Mouse (Mus musculus): ENCODE results near the gene Nlrp10. TPM values are rescaled to one million over a fixed set of nuclear protein-coding genes. Genes with fewer than 3 reads are reported as not detected.

Gene Nlrp10
- polyA plus RNA-seq, 1 experiment: not detected

DNA sequence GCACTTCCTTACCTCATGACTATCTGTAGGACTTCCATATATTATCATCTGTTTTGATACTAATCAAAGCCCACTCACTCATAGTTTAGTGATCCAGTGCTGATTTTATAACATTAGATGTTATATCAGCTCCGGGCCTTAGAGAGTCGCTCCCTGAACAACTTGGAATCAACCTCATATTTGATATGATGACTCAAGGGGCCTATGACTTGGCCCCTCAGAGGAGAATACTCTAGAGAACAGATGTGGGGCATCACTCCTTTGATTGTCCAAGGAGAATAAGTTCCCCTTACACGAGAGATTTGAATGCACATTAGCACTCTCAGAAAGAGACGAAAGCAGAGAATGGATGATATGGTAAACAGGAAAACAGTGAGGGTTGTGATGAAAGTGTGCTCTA, 45.1 kb downstream of the Nlrp10 start, which contains the start of gene Olfr518:
Gene Olfr518 (minus strand): TSS at position 101 of the 400 bp plus-strand sequence.
- TF ChIP-seq CTCF (IDR thresholded peaks at IDR 0.05; ENCODE audit: borderline replicate concordance, extremely low read depth, insufficient read depth, insufficient read length) (no peak), POLR2A (IDR thresholded peaks at IDR 0.05; ENCODE audit: borderline replicate concordance, extremely low read depth, insufficient read depth, insufficient read length, poor library complexity, severe bottlenecking) (no peak)
- DNase-seq (ENCODE audit: low read depth): no peak

DNA sequence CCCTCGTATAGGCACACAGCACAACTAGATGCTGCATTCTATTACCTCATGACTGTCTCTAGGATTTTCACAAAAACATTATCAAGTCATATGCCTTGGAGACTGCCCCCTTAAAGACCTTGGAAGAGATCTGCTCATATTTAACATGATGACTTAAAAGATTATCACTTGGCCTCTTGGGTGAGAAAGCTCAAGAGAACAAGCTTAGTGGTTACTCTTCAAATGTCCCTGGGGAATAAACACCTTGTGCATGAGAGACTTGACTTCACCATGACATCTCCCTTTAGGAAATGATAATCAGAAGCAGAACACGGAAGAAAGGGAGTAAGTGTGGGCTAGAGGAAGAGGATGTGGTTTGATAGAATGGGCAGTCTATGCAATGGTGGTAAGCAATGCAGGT, 57.7 kb downstream of the Nlrp10 start, which contains the start of gene Olfr517:
Gene Olfr517 (minus strand): TSS at position 101 of the 400 bp plus-strand sequence.
- DNase-seq (ENCODE audit: low read depth): no peak
- no peak for TF ChIP-seq POLR2A (IDR thresholded peaks at IDR 0.05; ENCODE audit: borderline replicate concordance, extremely low read depth, insufficient read depth, insufficient read length, poor library complexity, severe bottlenecking)
- TF ChIP-seq CTCF (IDR thresholded peaks at IDR 0.05; ENCODE audit: borderline replicate concordance, extremely low read depth, insufficient read depth, insufficient read length): no peak

Other genes starting within 250 kb of the Nlrp10 start
- not detected in 2 replicates for gene Olfr512, start 216.9 kb downstream of the Nlrp10 start, polyA plus RNA-seq (2012; rRNA removed)
- gene Olfr513, start 179.2 kb downstream of the Nlrp10 start, polyA plus RNA-seq (2012; rRNA removed): not detected in 2 replicates
- gene Olfr514, start 104.2 kb downstream of the Nlrp10 start, polyA plus RNA-seq (2012; rRNA removed): not detected in 2 replicates
- gene Olfr516, start 79.6 kb downstream of the Nlrp10 start, polyA plus RNA-seq (2012; rRNA removed): not detected in 2 replicates
- gene Olfr517, start 57.8 kb downstream of the Nlrp10 start, polyA plus RNA-seq (2012; rRNA removed): not detected in 2 replicates
- gene Olfr518, start 45.2 kb downstream of the Nlrp10 start, polyA plus RNA-seq (2012; rRNA removed): not detected in 2 replicates
- not detected in 2 replicates for gene Olfr519, start 35.8 kb downstream of the Nlrp10 start, polyA plus RNA-seq (2012; rRNA removed)
- 91.2 and 150 TPM in 2 replicates for gene Eif3f, start 4.2 kb upstream of the Nlrp10 start, polyA plus RNA-seq (2012; rRNA removed)
- 109 and 143 TPM in 2 replicates for gene Tub, start 20.2 kb upstream of the Nlrp10 start, polyA plus RNA-seq (2012; rRNA removed)
- 22.3 and 25.0 TPM in 2 replicates for gene Ric3, start 153.2 kb upstream of the Nlrp10 start, polyA plus RNA-seq (2012; rRNA removed)
- 131 and 176 TPM in 2 replicates for gene Lmo1, start 245.0 kb upstream of the Nlrp10 start, polyA plus RNA-seq (2012; rRNA removed)

Data from brain, embryonic 14.5 days (tissue).